Comparison of ENCODE assay signal across 25 mouse cellular contexts in genomic region chr8:94892917-94893316, GRCm38 (mm10). TPM values are rescaled to one million over a fixed set of nuclear protein-coding genes. Genes with fewer than 3 reads are reported as not detected.
DNase-seq lines count a peak whose midpoint lies in the region; ATAC-seq and TF ChIP-seq lines count a peak whose summit lies in the region.
"Had no signal": no experiment of that assay in that cellular context is flagged by ENCODE, and none has a peak within 500 bp of the region (broad histone marks: within the 10 kb centered on the region; RNA-seq: fewer than 3 reads in every experiment).

No protein-coding gene starts in this region.

- H3K4me3 ChIP-seq in heart, embryonic 10.5 days = 0 out of 2 replicates have a peak overlapping the region, but pooled peaks have one; percentile 0
- no peak overlapping the region for H3K4me3 ChIP-seq in heart, postnatal 0 days (ENCODE audit: low read depth, low read length)
- H3K4me3 ChIP-seq in liver, embryonic 15.5 days (replicated peaks) = no peak overlapping the region
- no peak overlapping the region for H3K4me3 ChIP-seq in liver, embryonic 12.5 days
- H3K4me3 ChIP-seq in intestine, embryonic 15.5 days (replicated peaks) = no peak overlapping the region
- H3K4me3 ChIP-seq: forebrain, embryonic 10.5 days; hindbrain, embryonic 10.5 days; layer of hippocampus, adult 2 months; limb, embryonic 15.5 days had no signal

- peak; percentile 87 for DNase-seq in heart, embryonic 10.5 days (ENCODE audit: low spot score)
- no peak for DNase-seq in heart, adult 18-20 months
- no peak for DNase-seq in heart, postnatal 0 days (ENCODE audit: low spot score)
- no peak for DNase-seq in heart, adult 8-10 months (ENCODE audit: low spot score)
- DNase-seq in urinary bladder, postnatal 14 days (ENCODE audit: low spot score) = no peak
- DNase-seq: adrenal gland, postnatal 25 days; cerebellum, adult 11 months; cerebellum, postnatal 10 days; forebrain, postnatal 0 days; gastrocnemius, postnatal 36 days; layer of hippocampus, postnatal 36 days; right cerebral cortex, postnatal 25 days had no signal

- H3K27me3 ChIP-seq in heart, embryonic 10.5 days (ENCODE audit: insufficient read depth, poor library complexity, severe bottlenecking) = no peaks in the 10 kb centered on the region
- no peaks in the 10 kb centered on the region for H3K27me3 ChIP-seq in heart, postnatal 0 days (ENCODE audit: control insufficient read depth, insufficient read depth, low read length)
- peaks cover 63% of the 10 kb centered on the region for H3K27me3 ChIP-seq in liver, embryonic 15.5 days
- H3K27me3 ChIP-seq in liver, embryonic 12.5 days (replicated peaks) = peaks cover 32% of the 10 kb centered on the region
- H3K27me3 ChIP-seq in intestine, embryonic 15.5 days (replicated peaks) = no peaks in the 10 kb centered on the region
- H3K27me3 ChIP-seq: limb, embryonic 15.5 days had no signal

- WGBS in heart, embryonic 10.5 days = 18% methylated on average over 2 of the region's 2 CpGs
- 23% methylated on average over 2 of the region's 2 CpGs for WGBS in heart, postnatal 0 days
- WGBS in liver, embryonic 15.5 days (ENCODE audit: insufficient replicate concordance) = 36% methylated on average over 2 of the region's 2 CpGs
- WGBS in liver, embryonic 12.5 days (ENCODE audit: insufficient replicate concordance) = 40% methylated on average over 2 of the region's 2 CpGs
- 21% methylated on average over 2 of the region's 2 CpGs for WGBS in intestine, embryonic 15.5 days

- H3K9ac ChIP-seq in heart, postnatal 0 days (replicated peaks; ENCODE audit: low read depth, low read length) = no peak overlapping the region
- no peak overlapping the region for H3K9ac ChIP-seq in liver, embryonic 15.5 days
- no peak overlapping the region for H3K9ac ChIP-seq in liver, embryonic 12.5 days
- no peak overlapping the region for H3K9ac ChIP-seq in intestine, embryonic 15.5 days
- H3K9ac ChIP-seq: forebrain, postnatal 0 days; limb, embryonic 15.5 days had no signal

- peak overlapping the region; percentile 81 for H3K27ac ChIP-seq in heart, embryonic 10.5 days
- H3K27ac ChIP-seq in heart, postnatal 0 days (ENCODE audit: low read depth) = peak overlapping the region; percentile 15; the same call in 1 of the 2 replicates
- 0 out of 2 replicates have a peak overlapping the region, but pooled peaks have one; percentile 9 for H3K27ac ChIP-seq in liver, embryonic 15.5 days (replicated peaks)
- no peak overlapping the region for H3K27ac ChIP-seq in liver, embryonic 12.5 days
- no peak overlapping the region for H3K27ac ChIP-seq in intestine, embryonic 15.5 days
- H3K27ac ChIP-seq: forebrain, embryonic 10.5 days; hindbrain, embryonic 10.5 days; kidney, postnatal 0 days; layer of hippocampus, adult 2 months; limb, embryonic 15.5 days; macrophage had no signal

- no peaks in the 10 kb centered on the region for H3K9me3 ChIP-seq in heart, embryonic 10.5 days
- no peaks in the 10 kb centered on the region for H3K9me3 ChIP-seq in heart, postnatal 0 days (replicated peaks; ENCODE audit: control insufficient read depth, low read length)
- no peaks in the 10 kb centered on the region for H3K9me3 ChIP-seq in liver, embryonic 15.5 days (replicated peaks)
- no peaks in the 10 kb centered on the region for H3K9me3 ChIP-seq in liver, embryonic 12.5 days (replicated peaks)
- no peaks in the 10 kb centered on the region for H3K9me3 ChIP-seq in intestine, embryonic 15.5 days
- H3K9me3 ChIP-seq: forebrain, embryonic 10.5 days; G1E; hindbrain, embryonic 10.5 days; limb, embryonic 15.5 days had no signal

- TF ChIP-seq EP300 in heart, postnatal 0 days (IDR thresholded peaks at IDR 0.05; ENCODE audit: low read depth) = 0 out of 2 replicates have a peak, but pooled peaks have one; percentile 22

- ATAC-seq in heart, postnatal 0 days (ENCODE audit: insufficient read depth, low read depth) = no peak; the same call in 1 of the 2 replicates
- no peak for ATAC-seq in liver, embryonic 15.5 days (ENCODE audit: insufficient read depth)
- no peak for ATAC-seq in liver, embryonic 12.5 days
- peak; percentile 24; the same call in 1 of the 2 replicates for ATAC-seq in intestine, embryonic 15.5 days
- ATAC-seq: activated CD4-positive, CD25-positive, alpha-beta regulatory T cell, adult 4 months; forebrain, postnatal 0 days had no signal

- no peaks in the 10 kb centered on the region for H3K36me3 ChIP-seq in heart, embryonic 10.5 days
- no peaks in the 10 kb centered on the region for H3K36me3 ChIP-seq in heart, postnatal 0 days (replicated peaks; ENCODE audit: control insufficient read depth, insufficient read depth, low read length)
- no peaks in the 10 kb centered on the region for H3K36me3 ChIP-seq in liver, embryonic 15.5 days (replicated peaks)
- H3K36me3 ChIP-seq in liver, embryonic 12.5 days = no peaks in the 10 kb centered on the region
- no peaks in the 10 kb centered on the region for H3K36me3 ChIP-seq in intestine, embryonic 15.5 days
- H3K36me3 ChIP-seq: forebrain, embryonic 10.5 days; G1E; hindbrain, embryonic 10.5 days; limb, embryonic 15.5 days had no signal

- peaks cover 41% of the 10 kb centered on the region for H3K4me1 ChIP-seq in heart, embryonic 10.5 days
- H3K4me1 ChIP-seq in heart, postnatal 0 days (ENCODE audit: control insufficient read depth, insufficient read depth) = no peaks in the 10 kb centered on the region
- peaks cover 48% of the 10 kb centered on the region for H3K4me1 ChIP-seq in liver, embryonic 15.5 days (replicated peaks)
- H3K4me1 ChIP-seq in liver, embryonic 12.5 days = peaks cover 54% of the 10 kb centered on the region
- H3K4me1 ChIP-seq in intestine, embryonic 15.5 days (replicated peaks) = 0 out of 2 replicates have a peak, but pooled peaks cover 11% of the 10 kb centered on the region

- H3K4me2 ChIP-seq in heart, postnatal 0 days (ENCODE audit: low read depth, low read length) = no peak overlapping the region
- H3K4me2 ChIP-seq in liver, embryonic 15.5 days = no peak overlapping the region
- H3K4me2 ChIP-seq in liver, embryonic 12.5 days = no peak overlapping the region
- H3K4me2 ChIP-seq in intestine, embryonic 15.5 days (replicated peaks) = no peak overlapping the region
- H3K4me2 ChIP-seq: limb, embryonic 15.5 days; midbrain, embryonic 11.5 days had no signal

- TF ChIP-seq CTCF in heart, postnatal 0 days (IDR thresholded peaks at IDR 0.05; ENCODE audit: low read depth) = no peak

RNA-seq across cellular contexts. Expression of gene Dok4, which starts 16.8 kb away (rescaled TPM):
- polyA plus RNA-seq in heart, embryonic 10.5 days (2016; fragmentation: Nextera tagmentation; extraction: Ambion mirVana) = 71.3 and 83.4 TPM in 2 replicates
- total RNA-seq in heart, adult 18-20 months (2021) = 10 to 100 TPM; 11.9 to 16.6 TPM
- total RNA-seq in heart, postnatal 0 days (2014; rRNA removed; ENCODE audit: low replicate concordance) = 43.4 and 59.1 TPM in 2 replicates
- 27.7 and 28.7 TPM in 2 replicates for polyA plus RNA-seq in heart, postnatal 0 days (2015; fragmentation: Nextera tagmentation; extraction: Ambion mirVana)
- total RNA-seq in heart, adult 8-10 months (2022) = 10 to 100 TPM in 3 of 4 experiments, 1 to 10 TPM in 1; 9.2 to 15.2 (median 14.8) TPM
- 11.0 and 12.9 TPM in 2 replicates for polyA plus RNA-seq in liver, embryonic 15.5 days (2015; fragmentation: Nextera tagmentation; extraction: Ambion mirVana)
- polyA plus RNA-seq in liver, embryonic 12.5 days (2016; fragmentation: Nextera tagmentation; extraction: Ambion mirVana) = 13.8 and 14.6 TPM in 2 replicates
- 39.4 and 40.3 TPM in 2 replicates for polyA plus RNA-seq in intestine, embryonic 15.5 days (2015; fragmentation: Nextera tagmentation; extraction: Ambion mirVana)

RNA-seq across cellular contexts. Expression of gene Ccdc102a, which starts 25.0 kb away (rescaled TPM):
- polyA plus RNA-seq in heart, embryonic 10.5 days (2016; fragmentation: Nextera tagmentation; extraction: Ambion mirVana) = 22.0 and 31.0 TPM in 2 replicates
- total RNA-seq in heart, adult 18-20 months (2021) = 1 to 10 TPM; 3.8 to 4.1 TPM
- total RNA-seq in heart, postnatal 0 days (2014; rRNA removed; ENCODE audit: low replicate concordance) = 12.4 and 24.7 TPM in 2 replicates
- 10.1 and 10.6 TPM in 2 replicates for polyA plus RNA-seq in heart, postnatal 0 days (2015; fragmentation: Nextera tagmentation; extraction: Ambion mirVana)
- total RNA-seq in heart, adult 8-10 months (2022) = 1 to 10 TPM; 3.0 to 5.7 (median 4.4) TPM
- polyA plus RNA-seq in liver, embryonic 15.5 days (2015; fragmentation: Nextera tagmentation; extraction: Ambion mirVana) = 2.3 TPM in 2 replicates
- 9.1 and 10.0 TPM in 2 replicates for polyA plus RNA-seq in liver, embryonic 12.5 days (2016; fragmentation: Nextera tagmentation; extraction: Ambion mirVana)
- 20.1 and 20.7 TPM in 2 replicates for polyA plus RNA-seq in intestine, embryonic 15.5 days (2015; fragmentation: Nextera tagmentation; extraction: Ambion mirVana)

RNA-seq across cellular contexts. Expression of gene Adgrg5, which starts 30.6 kb away (rescaled TPM):
- polyA plus RNA-seq in heart, embryonic 10.5 days (2016; fragmentation: Nextera tagmentation; extraction: Ambion mirVana) = 0.69 and 0.79 TPM in 2 replicates
- total RNA-seq in heart, adult 18-20 months (2021) = under 1 TPM in 1 of 2 experiments, not detected in 1; 0.41 TPM
- 0.12 TPM in 1 of 2 replicates, not detected in the other for total RNA-seq in heart, postnatal 0 days (2014; rRNA removed; ENCODE audit: low replicate concordance)
- 0.08 and 0.15 TPM in 2 replicates for polyA plus RNA-seq in heart, postnatal 0 days (2015; fragmentation: Nextera tagmentation; extraction: Ambion mirVana)
- total RNA-seq in heart, adult 8-10 months (2022) = under 1 TPM in 1 of 4 experiments, not detected in 3; 0.57 TPM
- polyA plus RNA-seq in liver, embryonic 15.5 days (2015; fragmentation: Nextera tagmentation; extraction: Ambion mirVana) = 0.25 TPM in 2 replicates
- 0.90 and 0.91 TPM in 2 replicates for polyA plus RNA-seq in liver, embryonic 12.5 days (2016; fragmentation: Nextera tagmentation; extraction: Ambion mirVana)
- 1.3 and 2.1 TPM in 2 replicates for polyA plus RNA-seq in intestine, embryonic 15.5 days (2015; fragmentation: Nextera tagmentation; extraction: Ambion mirVana)
- total RNA-seq: gastrocnemius, postnatal 36 days; layer of hippocampus, adult 2 months; layer of hippocampus, postnatal 36 days; left cerebral cortex, postnatal 14 days had no signal
- polyA plus RNA-seq: kidney, postnatal 0 days had no signal

RNA-seq across cellular contexts. Expression of gene Polr2c, which starts 35.7 kb away (rescaled TPM):
- 164 and 190 TPM in 2 replicates for polyA plus RNA-seq in heart, embryonic 10.5 days (2016; fragmentation: Nextera tagmentation; extraction: Ambion mirVana)
- 10 to 100 TPM; 62.3 to 65.6 TPM for total RNA-seq in heart, adult 18-20 months (2021)
- 96.3 and 112 TPM in 2 replicates for total RNA-seq in heart, postnatal 0 days (2014; rRNA removed; ENCODE audit: low replicate concordance)
- 117 and 121 TPM in 2 replicates for polyA plus RNA-seq in heart, postnatal 0 days (2015; fragmentation: Nextera tagmentation; extraction: Ambion mirVana)
- total RNA-seq in heart, adult 8-10 months (2022) = 10 to 100 TPM; 65.4 to 71.4 (median 68.7) TPM
- 70.5 and 74.1 TPM in 2 replicates for polyA plus RNA-seq in liver, embryonic 15.5 days (2015; fragmentation: Nextera tagmentation; extraction: Ambion mirVana)
- 107 and 112 TPM in 2 replicates for polyA plus RNA-seq in liver, embryonic 12.5 days (2016; fragmentation: Nextera tagmentation; extraction: Ambion mirVana)
- 126 and 134 TPM in 2 replicates for polyA plus RNA-seq in intestine, embryonic 15.5 days (2015; fragmentation: Nextera tagmentation; extraction: Ambion mirVana)

RNA-seq across cellular contexts. Expression of gene Ciapin1, which starts 54.8 kb away (rescaled TPM):
- 148 and 158 TPM in 2 replicates for polyA plus RNA-seq in heart, embryonic 10.5 days (2016; fragmentation: Nextera tagmentation; extraction: Ambion mirVana)
- total RNA-seq in heart, adult 18-20 months (2021) = 10 to 100 TPM; 66.6 to 74.8 TPM
- total RNA-seq in heart, postnatal 0 days (2014; rRNA removed; ENCODE audit: low replicate concordance) = 41.6 and 80.6 TPM in 2 replicates
- 84.0 and 92.2 TPM in 2 replicates for polyA plus RNA-seq in heart, postnatal 0 days (2015; fragmentation: Nextera tagmentation; extraction: Ambion mirVana)
- 10 to 100 TPM; 72.2 to 85.6 (median 78.5) TPM for total RNA-seq in heart, adult 8-10 months (2022)
- 46.6 and 48.2 TPM in 2 replicates for polyA plus RNA-seq in liver, embryonic 15.5 days (2015; fragmentation: Nextera tagmentation; extraction: Ambion mirVana)
- 80.9 and 83.4 TPM in 2 replicates for polyA plus RNA-seq in liver, embryonic 12.5 days (2016; fragmentation: Nextera tagmentation; extraction: Ambion mirVana)
- polyA plus RNA-seq in intestine, embryonic 15.5 days (2015; fragmentation: Nextera tagmentation; extraction: Ambion mirVana) = 89.8 and 94.6 TPM in 2 replicates

Comparison
In these comparisons a context has a peak if more than half of its experiments do, and no peak if none do; other contexts are left out.
1. H3K27ac ChIP-seq: peak in heart, embryonic 10.5 days (single experiment), heart, postnatal 0 days (single experiment) and liver, embryonic 15.5 days (single experiment); none in liver, embryonic 12.5 days (single experiment) and intestine, embryonic 15.5 days (single experiment).